Mouse (Mus musculus) CH12.LX (cell line): ENCODE results near the gene Cdc14a.

Source experiments
- CTCF ChIP-seq, 2 experiments: IDR thresholded peaks in 1 of 2; conservative IDR thresholded peaks in 1 of 2; 2 replicates each; pipeline ENCODE4 v1.5.1; 2011 to 2012; ENCODE audit warnings: low read depth in 2 of 2, low read length in 2 of 2, improper control_type of control experiment in 1 of 2, inconsistent platforms in 1 of 2, mild to moderate bottlenecking in 1 of 2, moderate library complexity in 1 of 2
- EP300 ChIP-seq: IDR thresholded peaks from 2 replicates; pipeline ENCODE4 v1.6.1; 2011; ENCODE audit warnings: low read length, improper control_type of control experiment
- NRF1 ChIP-seq: IDR thresholded peaks from 2 replicates; pipeline ENCODE4 v1.6.1; 2014; ENCODE audit warnings: low read depth, mild to moderate bottlenecking, inconsistent platforms, low read length, improper control_type of control experiment, moderate library complexity
- POLR2A ChIP-seq: IDR thresholded peaks from 2 replicates; pipeline ENCODE4 v1.6.1; 2011; ENCODE audit warnings: low read depth, mild to moderate bottlenecking, improper control_type of control experiment, low read length
- SIN3A ChIP-seq: IDR thresholded peaks from 2 replicates; pipeline ENCODE4 v1.6.1; 2012; ENCODE audit warnings: low read length, improper control_type of control experiment, inconsistent platforms

DNA sequence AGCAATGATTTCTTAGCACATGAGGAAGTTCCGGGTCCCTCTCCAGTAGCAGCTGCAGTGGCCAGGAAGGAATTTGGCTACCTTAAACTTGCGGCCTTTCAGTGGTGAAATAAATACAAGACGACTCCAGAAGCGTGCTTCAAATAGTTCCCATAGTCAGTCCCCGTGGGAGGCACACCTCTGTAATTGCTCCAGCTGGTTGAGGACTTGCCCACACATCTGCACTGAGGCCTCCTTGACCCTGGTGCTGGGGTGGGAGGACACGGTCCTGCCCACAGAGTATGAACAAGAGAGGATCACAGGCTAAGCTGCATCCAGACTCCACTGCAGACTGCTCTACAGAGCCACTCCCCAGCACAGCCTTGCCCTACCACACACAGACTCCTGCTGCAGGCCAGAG is 85.2 kb downstream of the Cdc14a start:
- no peak for TF ChIP-seq POLR2A
- TF ChIP-seq CTCF (conservative IDR thresholded peaks at IDR 0.05 in 1 of 2, IDR thresholded peaks at IDR 0.05 in 1 of 2; ENCODE audit: low read depth in 2 of 2, low read length in 2 of 2): no peak
- TF ChIP-seq SIN3A: no peak
- no peak for TF ChIP-seq EP300
- no peak for TF ChIP-seq NRF1
